Mouse (Mus musculus): ENCODE measurements around the gene Olfr1484. TPM values are rescaled to one million over a fixed set of nuclear protein-coding genes. Genes with fewer than 3 reads are reported as not detected.

Gene Olfr1484
- not detected for total RNA-seq (2023)

GRCm38 (mm10) chr19:13583211-13583610, at the start of gene Olfr1484:
TSS of gene Olfr1484 (plus strand) at chr19:13583511.

GRCm38 (mm10) chr19:13617075-13617474, 33.8 kb downstream of the Olfr1484 start, which contains the start of gene Olfr1487:
TSS of gene Olfr1487 (plus strand) at chr19:13617375.

GRCm38 (mm10) chr19:13631321-13631720, 48.0 kb downstream of the Olfr1484 start, which contains the start of gene Olfr1489:
TSS of gene Olfr1489 (plus strand) at chr19:13631621.

Other genes with a start within 250 kb of the Olfr1484 start
- gene Olfr1466, start 244.6 kb upstream of the Olfr1484 start, total RNA-seq (2023) = not detected
- gene Olfr1467, start 221.3 kb upstream of the Olfr1484 start, total RNA-seq (2023) = not detected
- not detected for gene Olfr1469, start 175.7 kb upstream of the Olfr1484 start, total RNA-seq (2023)
- not detected for gene Olfr1471, start 140.1 kb upstream of the Olfr1484 start, total RNA-seq (2023)
- gene Olfr1472, start 127.4 kb upstream of the Olfr1484 start, total RNA-seq (2023) = not detected
- gene Olfr1474, start 113.9 kb upstream of the Olfr1484 start, total RNA-seq (2023) = not detected
- gene Olfr1475, start 103.3 kb upstream of the Olfr1484 start, total RNA-seq (2023) = not detected
- gene Olfr1477, start 83.0 kb upstream of the Olfr1484 start, total RNA-seq (2023) = not detected
- gene Olfr1480, start 55.6 kb upstream of the Olfr1484 start, total RNA-seq (2023) = not detected
- gene Olfr1487, start 33.9 kb downstream of the Olfr1484 start, total RNA-seq (2023) = not detected
- not detected for gene Olfr1489, start 48.1 kb downstream of the Olfr1484 start, total RNA-seq (2023)
- gene Olfr1490, start 67.6 kb downstream of the Olfr1484 start, total RNA-seq (2023) = not detected
- not detected for gene Olfr1491, start 113.8 kb downstream of the Olfr1484 start, total RNA-seq (2023)
- not detected for gene Olfr1493-ps1, start 139.8 kb downstream of the Olfr1484 start, total RNA-seq (2023)
- not detected for gene Olfr1494, start 156.2 kb downstream of the Olfr1484 start, total RNA-seq (2023)
- not detected for gene Olfr1495, start 181.1 kb downstream of the Olfr1484 start, total RNA-seq (2023)
- not detected for gene Olfr1496, start 194.4 kb downstream of the Olfr1484 start, total RNA-seq (2023)
- gene Olfr1497, start 214.7 kb downstream of the Olfr1484 start, total RNA-seq (2023) = not detected
- gene Olfr1499, start 235.9 kb downstream of the Olfr1484 start, total RNA-seq (2023) = not detected
- gene Olfr1500, start 247.0 kb downstream of the Olfr1484 start, total RNA-seq (2023) = not detected

Measured in monocyte, adult 59 days (primary cell).